Mouse (Mus musculus) C2C12 (cell line): Measurements from ENCODE around the gene Spint2. TPM values are rescaled to one million over a fixed set of nuclear protein-coding genes. Genes with fewer than 3 reads are reported as not detected.

Source experiments
- H3K27me3 ChIP-seq: one replicate; pipeline ENCODE4 v1.6.1; 2011; ENCODE audit not compliant: control insufficient read depth, insufficient read depth, insufficient read length
- H3K36me3 ChIP-seq: one replicate; pipeline ENCODE4 v1.6.1; 2011; ENCODE audit not compliant: control insufficient read depth, insufficient read depth
- H3K4me3 ChIP-seq: one replicate; pipeline ENCODE4 v1.5.1; 2011; ENCODE audit warnings: mild to moderate bottlenecking, control low read depth; ENCODE audit not compliant: poor library complexity, insufficient read depth, severe bottlenecking
- H3K79me2 ChIP-seq: one replicate; pipeline ENCODE4 v1.6.1; 2011; ENCODE audit not compliant: control insufficient read depth, insufficient read depth
- H3K79me3 ChIP-seq: one replicate; pipeline ENCODE4 v1.6.1; 2011; ENCODE audit warnings: low read depth, control low read depth
- H3ac ChIP-seq: one replicate; pipeline ENCODE3; 2011; ENCODE audit warnings: low read depth; ENCODE audit not compliant: control insufficient read depth, insufficient read length
- CEBPB ChIP-seq: IDR thresholded peaks from one replicate; pipeline ENCODE4 v1.6.1; 2011; ENCODE audit warnings: low read depth, mild to moderate bottlenecking, control low read depth, moderate library complexity
- CTCF ChIP-seq: IDR thresholded peaks from one replicate; pipeline ENCODE4 v1.5.1; 2011; ENCODE audit not compliant: control insufficient read depth, insufficient read depth, insufficient read length
- FOSL1 ChIP-seq: IDR thresholded peaks from one replicate; pipeline ENCODE4 v1.8.0; 2011; ENCODE audit warnings: mild to moderate bottlenecking, low read length; ENCODE audit not compliant: poor library complexity, insufficient read depth, severe bottlenecking
- MAX ChIP-seq: IDR thresholded peaks from one replicate; pipeline ENCODE4 v1.6.1; 2011; ENCODE audit warnings: mild to moderate bottlenecking, control low read depth
- MYOD1 ChIP-seq: IDR thresholded peaks from one replicate; pipeline ENCODE4 v1.6.1; 2011; ENCODE audit warnings: low read depth; ENCODE audit not compliant: control insufficient read depth, insufficient read length
- MYOG ChIP-seq: IDR thresholded peaks from one replicate; pipeline ENCODE4 v1.6.1; 2011; ENCODE audit not compliant: control insufficient read depth, insufficient read length; ENCODE audit errors: extremely low read depth
- USF1 ChIP-seq: IDR thresholded peaks from one replicate; pipeline ENCODE4 v1.6.1; 2011; ENCODE audit warnings: low read depth, mild to moderate bottlenecking, control low read depth, moderate library complexity
- polyA plus RNA-seq: library from polyadenylated mRNA; unstranded; fragments of >200 nt; fragmentation: generic; extraction: Trizol; gene quantifications from one replicate; pipeline ENCODE4 v1.2.1, GENCODE M21; 2012; ENCODE audit warnings: missing spikeins

Spint2 gene
- polyA plus RNA-seq, 1 experiment, result not detected

DNA sequence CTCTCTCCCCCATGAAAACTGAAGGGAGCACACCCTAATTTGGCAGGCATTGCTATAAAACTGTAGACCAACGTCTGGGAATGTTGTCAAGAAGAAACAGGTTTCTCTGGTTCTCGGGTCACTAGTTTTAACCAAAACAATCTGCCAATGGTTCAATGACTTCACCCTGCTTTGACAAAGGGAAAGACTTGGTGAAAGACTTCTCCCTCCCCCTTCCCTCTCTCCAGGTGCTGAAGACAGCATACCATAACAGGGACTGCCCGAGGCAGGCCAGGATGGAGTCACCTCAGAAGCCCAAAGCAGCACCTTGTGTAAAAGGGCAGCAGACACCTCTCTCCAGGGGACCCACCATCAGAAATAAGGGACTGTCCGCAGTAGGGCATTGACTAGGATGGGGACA is 14.8 kb downstream of the Spint2 start:
- no peaks in the 10 kb centered on the region for H3K79me3 ChIP-seq
- no peak overlapping the region for H3ac ChIP-seq
- no peaks in the 10 kb centered on the region for H3K36me3 ChIP-seq
- TF ChIP-seq FOSL1 (no peak), MYOG (no peak)
- H3K79me2 ChIP-seq, result no peaks in the 10 kb centered on the region
- no peak overlapping the region for H3K4me3 ChIP-seq
- H3K27me3 ChIP-seq, result peaks cover 22% of the 10 kb centered on the region

DNA sequence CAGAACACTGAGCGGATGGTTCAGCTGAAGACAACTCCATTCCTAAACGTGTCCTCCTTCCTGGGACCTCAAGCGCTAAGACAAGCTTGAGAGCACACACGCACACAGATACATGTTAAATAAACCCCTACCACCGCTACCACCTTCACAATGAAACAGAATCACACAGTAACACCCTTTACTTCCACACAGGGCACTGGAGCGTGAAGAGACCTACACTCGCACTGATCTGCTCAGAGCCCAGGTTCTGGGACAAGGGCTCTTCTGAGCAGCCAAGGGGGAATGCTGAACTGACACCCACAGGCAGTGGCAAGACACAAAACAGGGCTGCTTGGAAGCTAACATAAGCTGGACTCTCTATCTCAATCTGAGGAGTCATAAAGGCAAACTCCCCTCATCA is 16.1 kb downstream of the Spint2 start:
- H3K79me3 ChIP-seq, result no peaks in the 10 kb centered on the region
- H3K27me3 ChIP-seq, result peaks cover 22% of the 10 kb centered on the region
- H3ac ChIP-seq, result no peak overlapping the region
- H3K36me3 ChIP-seq, result no peaks in the 10 kb centered on the region
- H3K4me3 ChIP-seq, result no peak overlapping the region
- TF ChIP-seq MYOG (no peak), MYOD1 (no peak), USF1 (no peak), FOSL1 (no peak)
- no peaks in the 10 kb centered on the region for H3K79me2 ChIP-seq

DNA sequence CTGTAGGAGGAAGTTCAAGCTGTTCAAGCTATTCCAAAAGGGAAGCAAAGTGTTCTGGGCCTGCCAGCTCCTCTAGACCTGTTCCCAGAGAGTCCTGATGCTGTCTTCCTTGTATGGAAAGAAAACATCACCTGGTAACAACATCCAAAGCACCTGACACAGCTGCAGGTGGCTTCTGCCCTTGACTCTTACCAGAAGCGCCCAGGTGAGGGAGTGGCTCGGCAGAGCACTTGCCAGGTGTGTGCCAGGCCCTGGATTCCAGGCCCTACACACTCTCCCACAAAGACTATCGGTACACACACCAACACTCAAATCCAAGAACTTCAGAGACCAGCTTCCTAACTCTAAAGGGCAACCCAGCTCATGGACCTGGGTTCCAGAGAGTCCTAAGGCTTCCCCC is 17.9 kb downstream of the Spint2 start:
- Histone ChIP-seq H3K79me2 (no peaks in the 10 kb centered on the region), H3K27me3 (peaks cover 27% of the 10 kb centered on the region), H3ac (no peak overlapping the region), H3K79me3 (no peaks in the 10 kb centered on the region), H3K4me3 (no peak overlapping the region), H3K36me3 (no peaks in the 10 kb centered on the region)
- no peak for TF ChIP-seq CEBPB
- no peak for TF ChIP-seq MYOD1
- TF ChIP-seq MAX, result no peak
- no peak for TF ChIP-seq MYOG
- no peak for TF ChIP-seq FOSL1
- no peak for TF ChIP-seq CTCF
- TF ChIP-seq USF1, result no peak

DNA sequence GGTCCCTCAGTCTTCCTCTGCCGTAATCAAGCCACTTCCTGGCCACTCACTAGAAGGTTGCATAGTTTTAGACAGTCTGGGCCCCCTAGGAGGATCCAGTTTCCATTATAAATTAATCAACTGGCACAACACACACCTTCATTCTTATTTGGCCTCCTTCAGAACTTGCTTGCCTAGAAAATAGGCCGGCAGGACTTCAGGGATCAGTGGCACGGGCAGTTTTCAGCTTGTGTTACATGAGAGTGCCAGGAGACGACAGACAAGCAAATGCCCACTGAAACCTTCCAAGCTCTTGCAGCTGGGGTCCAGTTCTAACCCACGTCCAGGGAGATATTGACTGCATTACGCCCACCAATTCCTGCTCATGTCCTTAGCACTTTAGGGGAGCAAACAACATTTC is 19.6 kb downstream of the Spint2 start:
- H3K4me3 ChIP-seq, result no peak overlapping the region

GRCm38 (mm10) chr7:29259781-29260730 is 21.7 kb downstream of the Spint2 start:
- Histone ChIP-seq H3K79me2 (no peaks in the 10 kb centered on the region), H3K27me3 (peaks cover 20% of the 10 kb centered on the region), H3K4me3 (no peak overlapping the region), H3K36me3 (no peaks in the 10 kb centered on the region), H3K79me3 (no peaks in the 10 kb centered on the region), H3ac (no peak overlapping the region)
- TF ChIP-seq MAX, result no peak
- TF ChIP-seq USF1, result no peak
- no peak for TF ChIP-seq CEBPB
- no peak for TF ChIP-seq MYOG
- no peak for TF ChIP-seq MYOD1
- no peak for TF ChIP-seq CTCF
- TF ChIP-seq FOSL1, result no peak

More for the DNA sequence above, 19.6 kb downstream of the Spint2 start:
- TF ChIP-seq MAX (no peak), CTCF (no peak), MYOD1 (no peak), MYOG (no peak), CEBPB (no peak), FOSL1 (no peak), USF1 (no peak)
- Histone ChIP-seq H3K79me3 (no peaks in the 10 kb centered on the region), H3K36me3 (no peaks in the 10 kb centered on the region), H3K27me3 (peaks cover 27% of the 10 kb centered on the region), H3K79me2 (no peaks in the 10 kb centered on the region), H3ac (no peak overlapping the region)

DNA sequence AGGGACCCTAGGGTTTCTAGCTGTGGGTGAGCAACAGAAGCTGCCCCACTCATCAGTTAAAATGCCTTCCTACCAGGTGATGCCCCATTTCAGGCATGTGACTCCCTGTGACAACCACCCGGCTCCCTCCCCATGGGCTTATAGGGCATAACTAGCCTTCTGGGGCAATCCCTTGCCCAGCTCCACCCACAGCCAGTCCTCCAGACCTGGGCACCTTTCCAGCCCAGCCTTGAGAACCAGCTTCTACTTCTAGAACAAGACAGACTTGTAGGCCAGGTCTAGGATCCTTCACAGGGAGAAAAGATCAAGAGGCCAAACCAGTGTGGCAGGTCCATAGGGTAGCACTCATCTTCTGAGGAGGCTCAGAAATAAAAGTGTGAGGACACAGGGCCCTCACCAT is 24.3 kb downstream of the Spint2 start:
- peaks cover 8% of the 10 kb centered on the region for H3K27me3 ChIP-seq
- H3K4me3 ChIP-seq, result no peak overlapping the region
- H3K36me3 ChIP-seq, result no peaks in the 10 kb centered on the region
- H3ac ChIP-seq, result no peak overlapping the region
- no peaks in the 10 kb centered on the region for H3K79me3 ChIP-seq
- TF ChIP-seq CEBPB (no peak), MYOD1 (no peak), CTCF (no peak), FOSL1 (no peak), USF1 (no peak), MAX (no peak), MYOG (no peak)
- no peaks in the 10 kb centered on the region for H3K79me2 ChIP-seq
